Mouse (Mus musculus) mesoderm, embryonic 11.5 days (tissue): ENCODE measurements around the gene Fry.
A peak's percentile ranks its signal among the peaks of the same experiment; 100 is the strongest.

ENCODE experiments used
- DNase-seq: peaks from one replicate; pipeline ENCODE4 v3.0.0-alpha.2; 2012; ENCODE audit warnings: low read depth, low spot score

The Fry gene

GRCm38 (mm10) chr5:150521937-150522866 lies 403.8 kb downstream of the Fry start, which contains the start of gene Brca2:
Brca2 (plus strand) TSS chr5:150522630.
- peak; percentile 92 for DNase-seq

GRCm38 (mm10) chr5:150522867-150523234 lies 404.4 kb downstream of the Fry start:
- no peak for DNase-seq

GRCm38 (mm10) chr5:150525239-150525638 lies 406.8 kb downstream of the Fry start:
- no peak for DNase-seq

- no peak for DNase-seq
These were observed 422.9 kb downstream of the Fry start for GRCm38 (mm10) chr5:150541302-150541701.

GRCm38 (mm10) chr5:150543184-150543583 lies 424.7 kb downstream of the Fry start:
- DNase-seq, result no peak
